Mouse (Mus musculus) G1E (cell line): ENCODE results near the gene Cobl.

ENCODE experiments used
- CTCF ChIP-seq: IDR thresholded peaks from 2 replicates; pipeline ENCODE4 v1.5.1; 2012; ENCODE audit warnings: low read depth, low read length, inconsistent platforms, mixed read lengths
- GATA1 ChIP-seq: IDR thresholded peaks from 2 replicates; pipeline ENCODE4 v1.6.1; 2012; ENCODE audit warnings: borderline replicate concordance, low read length, inconsistent platforms, mixed read lengths
- POLR2AphosphoS5 ChIP-seq: IDR thresholded peaks from 2 replicates; pipeline ENCODE4 v1.6.1; 2012; ENCODE audit warnings: low read depth, low read length, inconsistent platforms; ENCODE audit not compliant: insufficient replicate concordance
- TAL1 ChIP-seq: conservative IDR thresholded peaks from 2 replicates; pipeline ENCODE4 v1.6.1; 2012; ENCODE audit warnings: low read depth, low read length, inconsistent platforms, mixed read lengths

DNA sequence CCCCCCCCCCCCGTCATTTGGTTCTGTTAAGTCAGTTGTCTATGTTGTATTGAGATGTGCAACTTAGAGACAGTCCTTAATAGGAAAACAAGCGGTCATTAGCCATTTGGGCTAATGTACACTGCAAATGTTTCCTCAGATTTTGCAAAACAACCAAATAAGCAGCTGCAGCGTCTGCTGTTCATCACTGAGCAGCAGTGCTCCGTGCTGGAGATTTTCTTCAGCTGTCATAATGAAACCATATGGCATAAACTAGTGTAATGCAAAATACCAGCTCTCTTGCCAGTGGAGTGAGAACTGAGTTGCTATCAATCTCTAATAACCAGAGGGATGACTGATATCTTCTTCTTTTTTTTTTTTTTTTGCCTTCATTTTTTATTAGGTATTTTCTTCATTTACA, 39.0 kb upstream of the Cobl start:
- TF ChIP-seq CTCF (no peak), GATA1 (no peak), POLR2AphosphoS5 (no peak), TAL1 (no peak)
